Mouse (Mus musculus) neural tube, embryonic 12.5 days (tissue): ENCODE measurements around the gene Gstk1. TPM values are rescaled to one million over a fixed set of nuclear protein-coding genes. Genes with fewer than 3 reads are reported as not detected.

Experiments used
- ATAC-seq: fragments of 200-750 bp; cut with Nextera tagmentation; 2 replicates; pipeline ENCODE4 v1.8.0; 2017; ENCODE audit warnings: low read depth, mild to moderate bottlenecking, moderate TSS enrichment, moderate library complexity; ENCODE audit not compliant: low FRiP score
- H3K27ac ChIP-seq: fragments of 300-500 bp; sonication (generic); 2 replicates; pipeline ENCODE4 v1.5.1; 2016
- H3K27me3 ChIP-seq: fragments of 300-500 bp; sonication (generic); replicated peaks from 2 replicates; pipeline ENCODE4 v1.6.1; 2016; ENCODE audit warnings: mild to moderate bottlenecking
- H3K36me3 ChIP-seq: fragments of 300-500 bp; sonication (generic); 2 replicates; pipeline ENCODE4 v1.6.1; 2016; ENCODE audit warnings: mild to moderate bottlenecking
- H3K4me1 ChIP-seq: fragments of 300-500 bp; sonication (generic); 2 replicates; pipeline ENCODE4 v1.6.1; 2016
- H3K4me2 ChIP-seq: fragments of 300-500 bp; sonication (generic); replicated peaks from 2 replicates; pipeline ENCODE4 v1.6.1; 2016; ENCODE audit warnings: mild to moderate bottlenecking
- H3K4me3 ChIP-seq: fragments of 300-500 bp; sonication (generic); 2 replicates; pipeline ENCODE4 v1.5.1; 2016
- H3K9ac ChIP-seq: fragments of 300-500 bp; sonication (generic); 2 replicates; pipeline ENCODE4 v1.6.1; 2016; ENCODE audit warnings: mild to moderate bottlenecking
- H3K9me3 ChIP-seq: fragments of 300-500 bp; sonication (generic); 2 replicates; pipeline ENCODE4 v1.6.1; 2016; ENCODE audit warnings: mild to moderate bottlenecking
- WGBS: fragments of 180-500 bp; shearing (Covaris S2); methylation state at CpG from one replicate; pipeline ENCODE4 v1.1.7; 2016; 5-methylcytosine and 5-hydroxymethylcytosine counted together
- polyA plus RNA-seq: library from polyadenylated mRNA; unstranded; fragments of >200 nt; fragmentation: Nextera tagmentation; extraction: Ambion mirVana; gene quantifications from 2 replicates; pipeline ENCODE4 v1.2.1, GENCODE M21; 2016

Gstk1 gene
- polyA plus RNA-seq, 1 experiment from 2014 or later: 17.3 TPM

DNA sequence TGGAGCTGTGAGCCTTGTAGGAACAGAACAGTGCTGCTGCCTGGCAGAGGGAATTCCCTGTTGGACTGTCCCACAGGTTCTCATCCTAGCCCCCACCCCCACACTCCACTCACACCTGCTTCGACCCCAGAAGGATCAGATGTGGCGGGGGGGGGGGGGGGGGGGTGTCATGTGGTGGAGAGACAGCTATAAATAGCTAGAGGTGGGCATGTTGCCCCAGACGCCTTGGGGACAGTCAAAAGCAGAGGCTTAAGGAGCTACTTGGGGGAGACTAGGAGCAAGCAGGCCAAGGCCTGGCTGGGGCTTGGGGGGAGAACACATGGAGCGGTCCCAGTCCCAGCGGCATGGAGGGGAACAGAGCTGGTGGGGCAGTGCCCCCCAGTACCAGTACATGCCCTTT is 40.7 kb downstream of the Gstk1 start, which contains the start of gene Clcn1:
TSS of gene Clcn1 (plus strand) at position 238 of the 400 bp plus-strand sequence.
- WGBS: 88% methylated on average over 4 of the region's 5 CpGs

DNA sequence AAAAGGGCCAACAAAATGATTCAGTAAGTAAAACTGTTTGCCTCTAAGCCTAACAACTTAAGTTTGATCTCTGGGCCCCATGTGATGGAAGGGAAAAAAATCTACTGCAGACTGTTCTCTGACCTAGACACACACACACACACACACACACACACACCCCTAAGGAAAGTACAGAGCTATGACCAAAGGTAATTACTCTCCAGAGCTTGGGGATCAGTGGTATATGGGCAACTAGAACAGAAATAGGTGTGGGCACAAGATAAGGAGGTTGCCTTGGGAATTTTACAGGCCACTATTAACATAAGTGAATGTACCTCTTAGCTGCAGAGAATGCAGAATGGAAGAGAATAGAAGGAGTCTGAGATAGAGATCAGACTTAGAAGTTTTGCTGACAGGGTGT is 41.8 kb downstream of the Gstk1 start:
- Histone ChIP-seq H3K9me3 (no peaks in the 10 kb centered on the region), H3K27me3 (no peaks in the 10 kb centered on the region), H3K36me3 (peaks cover 61% of the 10 kb centered on the region), H3K27ac (no peak overlapping the region), H3K4me2 (no peak overlapping the region), H3K4me3 (no peak overlapping the region), H3K4me1 (no peaks in the 10 kb centered on the region), H3K9ac (no peak overlapping the region)
- ATAC-seq: no peak

More for the DNA sequence above, 40.7 kb downstream of the Gstk1 start, which contains the start of gene Clcn1:
- Histone ChIP-seq H3K9ac (no peak within 1 kb of the TSS), H3K4me1 (no peaks in the 10 kb centered on the region), H3K27me3 (no peaks in the 10 kb centered on the region), H3K4me2 (no peak within 1 kb of the TSS), H3K9me3 (no peaks in the 10 kb centered on the region), H3K36me3 (peaks cover 68% of the 10 kb centered on the region), H3K27ac (no peak within 1 kb of the TSS), H3K4me3 (no peak within 1 kb of the TSS)
- ATAC-seq: no peak

DNA sequence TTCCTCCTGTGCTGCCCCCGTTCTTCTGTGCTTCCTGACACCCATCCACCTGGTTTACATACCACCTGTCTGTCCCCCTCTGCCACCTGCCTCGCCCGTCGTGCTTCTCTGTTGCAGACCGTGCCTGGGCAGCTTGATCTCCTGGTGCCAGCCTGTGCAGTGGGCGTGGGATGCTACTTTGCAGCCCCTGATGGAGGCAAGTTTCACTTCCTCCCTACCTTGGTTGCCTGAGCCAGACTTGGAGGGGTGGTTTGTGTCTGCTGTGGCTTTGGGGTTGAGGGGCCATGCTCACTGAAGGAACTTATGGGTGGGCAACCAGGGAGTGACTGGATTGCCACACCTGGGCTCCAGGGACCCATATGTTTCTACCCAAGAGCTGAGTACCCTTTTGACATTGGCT is 47.6 kb downstream of the Gstk1 start:
- no peak for ATAC-seq
- no peaks in the 10 kb centered on the region for H3K4me1 ChIP-seq
- no peak overlapping the region for H3K4me3 ChIP-seq
- H3K4me2 ChIP-seq: no peak overlapping the region
- peaks cover 53% of the 10 kb centered on the region for H3K36me3 ChIP-seq
- H3K9me3 ChIP-seq: no peaks in the 10 kb centered on the region
- WGBS: 89% methylated on average over 6 of the region's 6 CpGs
- H3K9ac ChIP-seq: no peak overlapping the region
- H3K27ac ChIP-seq: no peak overlapping the region
- H3K27me3 ChIP-seq: no peaks in the 10 kb centered on the region

DNA sequence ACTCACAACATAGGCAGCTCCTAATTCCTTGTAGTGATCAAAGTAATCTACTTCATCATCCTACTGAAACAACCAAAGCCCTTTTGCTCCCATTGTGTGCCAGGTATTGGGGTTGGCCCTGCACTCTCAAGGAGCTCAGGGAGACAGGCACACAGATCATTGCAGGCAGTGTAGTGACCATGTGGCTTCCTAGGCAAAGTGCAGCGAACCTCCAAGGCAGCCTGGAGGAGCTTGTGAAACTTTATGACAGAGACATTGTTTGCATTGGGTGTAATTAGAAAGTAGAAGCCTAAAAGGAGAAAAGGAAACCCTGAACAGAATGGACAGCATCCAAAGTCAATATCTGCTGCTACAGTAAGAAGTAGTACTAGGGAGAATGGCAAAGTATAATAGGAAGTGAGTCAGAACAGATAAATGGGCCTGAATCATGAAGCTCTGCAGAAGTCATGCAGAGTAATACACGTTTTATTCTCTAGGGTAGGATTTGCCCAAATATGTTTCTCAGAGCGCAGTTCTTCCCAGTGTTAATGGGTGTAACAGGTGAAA is 49.9 kb downstream of the Gstk1 start:
- Histone ChIP-seq H3K4me1 (no peaks in the 10 kb centered on the region), H3K36me3 (peaks cover 59% of the 10 kb centered on the region), H3K4me3 (no peak overlapping the region), H3K27ac (no peak overlapping the region), H3K9me3 (no peaks in the 10 kb centered on the region), H3K27me3 (no peaks in the 10 kb centered on the region), H3K4me2 (no peak overlapping the region), H3K9ac (no peak overlapping the region)
- no peak for ATAC-seq
- WGBS: 67% methylated on average over 3 of the region's 3 CpGs

DNA sequence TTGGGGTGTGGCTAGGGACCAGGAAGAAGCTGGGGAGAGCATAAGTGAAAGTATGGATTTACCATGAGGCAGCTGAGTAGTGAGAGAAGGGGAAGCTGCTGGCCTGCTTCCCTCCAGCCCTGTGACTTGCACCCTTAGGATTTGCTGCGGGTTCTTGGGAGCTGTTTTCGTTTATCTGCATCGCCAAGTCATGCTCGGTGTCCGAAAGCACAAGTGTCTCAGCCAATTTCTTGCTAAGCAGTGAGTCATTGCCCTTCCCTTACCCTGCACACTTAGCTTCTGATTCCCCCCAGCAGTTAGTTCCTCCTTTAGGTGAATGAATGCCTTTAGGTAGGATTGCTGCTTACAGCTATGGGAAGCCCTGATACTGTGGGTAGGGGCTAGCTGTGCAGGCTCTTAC is 53.6 kb downstream of the Gstk1 start:
- Histone ChIP-seq H3K27me3 (no peaks in the 10 kb centered on the region), H3K27ac (no peak overlapping the region), H3K36me3 (peaks cover 42% of the 10 kb centered on the region), H3K9ac (no peak overlapping the region), H3K4me3 (no peak overlapping the region), H3K4me2 (no peak overlapping the region), H3K4me1 (no peaks in the 10 kb centered on the region), H3K9me3 (no peaks in the 10 kb centered on the region)
- no peak for ATAC-seq
- WGBS: 97% methylated on average over 5 of the region's 5 CpGs

Other genes with a start within 250 kb of the Gstk1 start
- gene Sva, start 207.5 kb upstream of the Gstk1 start, polyA plus RNA-seq: not detected in 2 replicates
- not detected in 2 replicates for gene Tas2r139, start 105.0 kb upstream of the Gstk1 start, polyA plus RNA-seq
- gene Tas2r144, start 30.6 kb upstream of the Gstk1 start, polyA plus RNA-seq: not detected in 2 replicates
- 0.44 and 0.70 TPM in 2 replicates for gene Tmem139, start 16.0 kb downstream of the Gstk1 start, polyA plus RNA-seq
- gene Casp2, start 19.1 kb downstream of the Gstk1 start, polyA plus RNA-seq: 57.2 and 58.8 TPM in 2 replicates
- 1.5 and 1.9 TPM in 2 replicates for gene Clcn1, start 40.8 kb downstream of the Gstk1 start, polyA plus RNA-seq
- gene Fam131b, start 78.7 kb downstream of the Gstk1 start, polyA plus RNA-seq: 6.4 and 6.5 TPM in 2 replicates
- 71.4 and 77.5 TPM in 2 replicates for gene Zyx, start 103.7 kb downstream of the Gstk1 start, polyA plus RNA-seq
- gene Epha1, start 127.3 kb downstream of the Gstk1 start, polyA plus RNA-seq: 0.96 and 1.3 TPM in 2 replicates
- gene Tas2r143, start 154.3 kb downstream of the Gstk1 start, polyA plus RNA-seq: not detected in 2 replicates
- gene Tas2r135, start 159.5 kb downstream of the Gstk1 start, polyA plus RNA-seq: not detected in 2 replicates
- gene Tas2r126, start 188.6 kb downstream of the Gstk1 start, polyA plus RNA-seq: not detected in 2 replicates
- gene Olfr458, start 219.3 kb downstream of the Gstk1 start, polyA plus RNA-seq: not detected in 2 replicates
- gene Olfr457, start 230.4 kb downstream of the Gstk1 start, polyA plus RNA-seq: not detected in 2 replicates
- gene Olfr456, start 241.3 kb downstream of the Gstk1 start, polyA plus RNA-seq: not detected in 2 replicates